Mouse (Mus musculus) CH12.LX (cell line): ENCODE measurements around the gene Pef1.

Experiments
- BHLHE40 ChIP-seq: IDR thresholded peaks from 2 replicates; pipeline ENCODE4 v1.6.1; 2011; ENCODE audit warnings: mild to moderate bottlenecking, low read depth, low read length, improper control_type of control experiment
- CHD1 ChIP-seq: IDR thresholded peaks from 2 replicates; pipeline ENCODE4 v1.6.1; 2012; ENCODE audit warnings: low read depth, low read length, improper control_type of control experiment, inconsistent platforms
- CTCF ChIP-seq, 2 experiments: IDR thresholded peaks in 1 of 2; conservative IDR thresholded peaks in 1 of 2; 2 replicates each; pipeline ENCODE4 v1.5.1; 2011 to 2012; ENCODE audit warnings: low read depth in 2 of 2, low read length in 2 of 2, improper control_type of control experiment in 1 of 2, inconsistent platforms in 1 of 2, mild to moderate bottlenecking in 1 of 2, moderate library complexity in 1 of 2
- EP300 ChIP-seq: IDR thresholded peaks from 2 replicates; pipeline ENCODE4 v1.6.1; 2011; ENCODE audit warnings: low read length, improper control_type of control experiment
- ETS1 ChIP-seq: conservative IDR thresholded peaks from 2 replicates; pipeline ENCODE4 v1.6.1; 2012; ENCODE audit warnings: low read depth, mild to moderate bottlenecking, inconsistent platforms, low read length, improper control_type of control experiment, moderate library complexity
- IRF4 ChIP-seq: IDR thresholded peaks from 2 replicates; pipeline ENCODE4 v1.6.1; 2014; ENCODE audit warnings: low read depth, mild to moderate bottlenecking, inconsistent platforms, low read length, improper control_type of control experiment
- POLR2A ChIP-seq: IDR thresholded peaks from 2 replicates; pipeline ENCODE4 v1.6.1; 2011; ENCODE audit warnings: low read depth, mild to moderate bottlenecking, improper control_type of control experiment, low read length
- USF2 ChIP-seq: conservative IDR thresholded peaks from 2 replicates; pipeline ENCODE4 v1.6.1; 2011; ENCODE audit warnings: low read depth, low read length, improper control_type of control experiment

- no peak for TF ChIP-seq IRF4
- no peak for TF ChIP-seq CTCF (conservative IDR thresholded peaks at IDR 0.05 in 1 of 2, IDR thresholded peaks at IDR 0.05 in 1 of 2; ENCODE audit: low read depth in 2 of 2, low read length in 2 of 2)
- TF ChIP-seq EP300 = no peak
- TF ChIP-seq POLR2A = no peak
- TF ChIP-seq USF2 = no peak
- TF ChIP-seq ETS1 = no peak
- TF ChIP-seq CHD1 = no peak
- no peak for TF ChIP-seq BHLHE40
Observed at GRCm38 (mm10) chr4:130167321-130167720, 65.0 kb downstream of the Pef1 start.
